Mouse (Mus musculus): ENCODE data around the gene Ocln. TPM values are rescaled to one million over a fixed set of nuclear protein-coding genes. Genes with fewer than 3 reads are reported as not detected.

Gene Ocln
- polyA plus RNA-seq, 1 experiment from 2014 or later = 7.5 TPM

DNA sequence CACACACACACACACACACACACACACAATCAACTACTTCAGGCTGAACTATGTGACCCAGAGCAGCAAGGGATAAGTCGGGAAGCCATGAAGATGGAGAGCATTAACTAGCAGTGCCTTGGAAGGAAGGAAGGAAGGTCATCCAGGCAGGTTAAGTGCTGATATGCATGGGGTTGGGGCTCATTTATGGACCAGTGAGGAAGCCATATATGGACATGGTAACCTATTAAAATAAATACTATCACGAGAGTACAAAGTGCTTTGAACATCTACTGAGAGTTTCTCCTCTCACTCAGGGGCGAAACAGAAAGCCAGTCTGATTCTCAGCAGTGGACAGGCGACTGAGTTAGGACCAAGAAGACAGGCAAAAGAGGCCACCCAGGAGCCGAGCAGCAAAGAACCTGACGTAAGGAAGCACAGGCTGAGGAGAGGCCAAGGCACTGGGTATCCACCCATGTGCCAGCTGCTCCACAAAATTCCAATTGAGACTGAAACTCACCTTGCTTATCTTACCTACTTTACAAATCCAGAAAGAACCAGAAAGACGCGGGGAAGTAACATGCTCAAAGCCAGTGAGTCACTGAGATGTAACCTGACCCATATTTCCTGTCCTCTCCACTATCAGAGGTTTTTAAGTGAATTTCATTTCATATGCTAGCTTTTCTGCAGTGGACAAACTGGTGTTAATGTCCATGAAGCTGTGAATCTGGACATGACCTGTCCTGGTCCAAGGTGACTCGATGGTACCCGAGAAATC is 9.3 kb downstream of the Ocln start:
- no peak overlapping the region for H3K9ac ChIP-seq
- no peaks in the 10 kb centered on the region for H3K9me3 ChIP-seq
- ATAC-seq (ENCODE audit: insufficient number of reproducible peaks, insufficient read depth, low FRiP score, low TSS enrichment) = no peak
- 75% methylated on average over 10 of the region's 10 CpGs for WGBS
- no peak overlapping the region for H3K4me3 ChIP-seq
- H3K27me3 ChIP-seq = no peaks in the 10 kb centered on the region
- no peaks in the 10 kb centered on the region for H3K36me3 ChIP-seq
- no peak overlapping the region for H3K27ac ChIP-seq
- H3K4me2 ChIP-seq (replicated peaks) = no peak overlapping the region
- no peaks in the 10 kb centered on the region for H3K4me1 ChIP-seq

DNA sequence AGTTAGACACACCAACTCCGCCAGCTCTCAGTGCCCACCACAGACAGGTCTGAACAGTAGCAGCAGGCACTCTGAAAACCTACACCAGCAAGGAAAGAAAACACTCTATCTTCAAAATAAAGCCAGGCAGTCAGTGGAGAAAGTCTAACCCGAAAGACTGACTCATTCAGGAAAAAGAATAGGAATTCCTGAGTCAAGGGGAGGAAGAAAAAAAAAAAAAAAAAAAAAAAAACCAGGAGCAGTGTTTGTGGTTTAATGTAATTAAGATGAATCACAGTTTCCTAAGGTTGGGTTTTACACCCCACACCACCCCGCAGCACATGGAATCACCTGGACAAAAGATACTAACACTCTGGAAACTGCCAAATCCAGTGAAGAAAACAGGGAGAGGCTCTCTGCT is 16.4 kb downstream of the Ocln start:
- H3K36me3 ChIP-seq = no peaks in the 10 kb centered on the region
- no peak overlapping the region for H3K4me2 ChIP-seq (replicated peaks)
- no peak for ATAC-seq (ENCODE audit: insufficient number of reproducible peaks, insufficient read depth, low FRiP score, low TSS enrichment)
- no peaks in the 10 kb centered on the region for H3K27me3 ChIP-seq
- H3K9ac ChIP-seq = no peak overlapping the region
- H3K27ac ChIP-seq = no peak overlapping the region
- H3K4me1 ChIP-seq = no peaks in the 10 kb centered on the region
- 75% methylated on average over 3 of the region's 3 CpGs for WGBS
- H3K4me3 ChIP-seq = no peak overlapping the region
- H3K9me3 ChIP-seq = no peaks in the 10 kb centered on the region

GRCm38 (mm10) chr13:100532788-100533365 is 19.6 kb downstream of the Ocln start:
- Histone ChIP-seq H3K9ac (no peak overlapping the region), H3K4me1 (no peaks in the 10 kb centered on the region), H3K27ac (no peak overlapping the region), H3K9me3 (no peaks in the 10 kb centered on the region), H3K27me3 (no peaks in the 10 kb centered on the region), H3K4me2 (replicated peaks) (no peak overlapping the region), H3K4me3 (no peak overlapping the region), H3K36me3 (no peaks in the 10 kb centered on the region)
- 52% methylated on average over 6 of the region's 6 CpGs for WGBS
- ATAC-seq (ENCODE audit: insufficient number of reproducible peaks, insufficient read depth, low FRiP score, low TSS enrichment) = no peak

GRCm38 (mm10) chr13:100526649-100527038 is 25.9 kb downstream of the Ocln start:
- H3K4me3 ChIP-seq = no peak overlapping the region
- H3K4me1 ChIP-seq = no peaks in the 10 kb centered on the region
- H3K27ac ChIP-seq = no peak overlapping the region
- ATAC-seq (ENCODE audit: insufficient number of reproducible peaks, insufficient read depth, low FRiP score, low TSS enrichment) = no peak
- H3K27me3 ChIP-seq = no peaks in the 10 kb centered on the region
- H3K9me3 ChIP-seq = no peaks in the 10 kb centered on the region
- H3K4me2 ChIP-seq (replicated peaks) = no peak overlapping the region
- WGBS = 73% methylated on average over 6 of the region's 6 CpGs
- H3K9ac ChIP-seq = no peak overlapping the region
- H3K36me3 ChIP-seq = no peaks in the 10 kb centered on the region

DNA sequence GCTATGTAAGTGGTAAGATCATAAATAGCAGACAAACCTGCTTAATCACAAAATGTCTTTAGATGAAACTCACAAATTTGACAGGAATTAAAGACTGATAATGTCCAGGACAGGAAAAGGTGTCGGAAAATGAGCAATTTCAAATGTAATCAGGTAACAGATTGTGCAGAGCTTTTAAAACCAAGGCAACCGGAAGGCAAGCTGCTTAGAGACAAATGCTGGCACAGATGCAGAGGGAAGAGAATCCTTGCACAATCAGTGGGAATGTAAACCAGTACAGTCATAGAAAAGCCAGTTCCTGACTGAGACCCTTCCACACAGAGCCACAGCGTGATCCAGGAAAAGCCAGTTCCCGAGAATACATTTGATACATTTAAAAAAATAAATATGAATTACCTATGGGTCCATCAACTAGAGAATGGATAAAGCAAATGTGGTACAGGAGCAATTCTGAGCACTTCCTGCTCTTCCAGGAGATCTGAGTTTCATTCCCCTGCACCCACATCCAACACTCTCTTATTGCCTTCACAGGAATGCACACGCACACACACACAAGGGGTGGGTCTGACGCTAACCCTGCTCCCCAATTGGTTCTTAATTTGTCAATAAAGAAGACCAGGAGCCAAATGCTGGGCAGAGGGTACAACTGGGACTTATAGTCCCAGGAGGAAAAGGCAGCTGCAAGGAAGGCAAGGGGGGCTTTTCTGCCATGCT is 26.4 kb downstream of the Ocln start:
- Histone ChIP-seq H3K9ac (no peak overlapping the region), H3K36me3 (no peaks in the 10 kb centered on the region), H3K9me3 (no peaks in the 10 kb centered on the region), H3K27ac (no peak overlapping the region), H3K4me3 (no peak overlapping the region), H3K4me2 (replicated peaks) (no peak overlapping the region), H3K27me3 (no peaks in the 10 kb centered on the region), H3K4me1 (no peaks in the 10 kb centered on the region)
- no peak for ATAC-seq (ENCODE audit: insufficient number of reproducible peaks, insufficient read depth, low FRiP score, low TSS enrichment)
- 71% methylated on average over 6 of the region's 6 CpGs for WGBS

DNA sequence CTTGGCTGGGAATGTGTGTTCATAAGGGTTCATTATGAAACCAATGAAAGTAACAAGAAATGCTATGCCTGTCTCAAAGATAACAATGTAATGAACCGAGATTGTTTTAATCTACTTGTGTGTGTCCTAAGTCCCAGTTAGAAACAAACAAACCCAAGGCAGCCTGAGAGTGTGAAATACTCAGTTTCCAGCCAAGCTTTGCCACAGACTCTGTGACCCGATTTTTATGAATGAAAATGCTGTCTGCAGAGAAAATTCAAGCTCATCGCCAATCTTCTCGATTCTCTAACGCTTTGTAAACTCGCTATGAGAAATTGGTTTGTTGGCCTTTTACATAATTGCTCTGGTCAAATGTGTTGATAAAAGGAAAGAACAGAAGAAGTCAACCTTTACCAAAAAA is 27.6 kb downstream of the Ocln start:
- Histone ChIP-seq H3K27me3 (no peaks in the 10 kb centered on the region), H3K9me3 (no peaks in the 10 kb centered on the region), H3K27ac (no peak overlapping the region), H3K4me3 (no peak overlapping the region), H3K36me3 (no peaks in the 10 kb centered on the region), H3K4me1 (no peaks in the 10 kb centered on the region), H3K4me2 (replicated peaks) (no peak overlapping the region), H3K9ac (no peak overlapping the region)
- ATAC-seq (ENCODE audit: insufficient number of reproducible peaks, insufficient read depth, low FRiP score, low TSS enrichment) = no peak
- 89% methylated on average over 6 of the region's 6 CpGs for WGBS

DNA sequence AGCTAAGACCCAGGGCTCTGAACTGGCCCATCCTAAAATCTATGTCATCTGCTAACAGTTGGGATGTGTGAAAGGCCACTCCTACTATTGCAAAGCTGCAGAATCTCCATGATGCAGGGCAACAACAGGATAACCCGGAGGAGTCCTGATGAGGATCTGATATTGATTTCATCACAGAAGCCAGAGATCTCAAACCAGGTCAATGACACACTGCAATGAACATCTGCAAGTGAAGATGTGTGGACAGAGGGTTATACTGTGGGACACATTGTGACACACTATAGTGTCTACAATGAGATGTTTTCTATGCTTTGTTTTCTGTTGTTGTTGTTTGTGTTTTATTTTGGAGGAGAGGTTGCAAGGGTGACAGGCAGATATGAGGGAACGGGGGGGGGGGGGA is 28.8 kb downstream of the Ocln start:
- H3K4me1 ChIP-seq = no peaks in the 10 kb centered on the region
- H3K27ac ChIP-seq = no peak overlapping the region
- H3K9ac ChIP-seq = no peak overlapping the region
- no peak for ATAC-seq (ENCODE audit: insufficient number of reproducible peaks, insufficient read depth, low FRiP score, low TSS enrichment)
- no peaks in the 10 kb centered on the region for H3K36me3 ChIP-seq
- H3K27me3 ChIP-seq = no peaks in the 10 kb centered on the region
- no peak overlapping the region for H3K4me3 ChIP-seq
- WGBS = 83% methylated on average over 2 of the region's 2 CpGs
- no peaks in the 10 kb centered on the region for H3K9me3 ChIP-seq
- no peak overlapping the region for H3K4me2 ChIP-seq (replicated peaks)

- H3K9ac ChIP-seq = no peak overlapping the region
- 78% methylated on average over 9 of the region's 9 CpGs for WGBS
- no peaks in the 10 kb centered on the region for H3K9me3 ChIP-seq
- no peak overlapping the region for H3K27ac ChIP-seq
- 0 out of 2 replicates have a peak, but pooled peaks have one; percentile 24 for ATAC-seq (ENCODE audit: insufficient number of reproducible peaks, insufficient read depth, low FRiP score, low TSS enrichment)
- H3K27me3 ChIP-seq = no peaks in the 10 kb centered on the region
- H3K36me3 ChIP-seq = no peaks in the 10 kb centered on the region
- H3K4me2 ChIP-seq (replicated peaks) = no peak overlapping the region
- peaks cover under 1% of the 10 kb centered on the region; the same call in 1 of the 2 replicates for H3K4me1 ChIP-seq
- no peak overlapping the region for H3K4me3 ChIP-seq
Measured at GRCm38 (mm10) chr13:100521724-100522591, 30.6 kb downstream of the Ocln start.

DNA sequence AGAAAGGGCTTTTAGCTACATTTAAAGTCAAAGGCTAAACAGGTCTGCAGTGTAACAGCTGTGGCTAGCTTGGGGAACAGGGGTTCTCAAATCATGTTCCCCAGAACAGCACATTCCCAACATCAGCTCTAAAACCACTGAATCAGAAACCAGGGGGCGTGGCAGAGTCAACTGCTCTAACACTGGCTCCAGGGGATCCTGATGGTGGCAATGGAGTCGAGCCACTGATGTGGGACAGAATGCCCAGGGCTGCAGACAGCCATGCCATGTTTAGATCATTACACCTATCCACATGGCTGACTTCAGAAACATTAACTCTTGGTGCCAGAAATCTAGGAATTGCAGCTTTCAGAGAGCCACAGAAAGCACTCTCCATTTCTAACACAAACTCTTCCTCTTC is 33.4 kb downstream of the Ocln start:
- no peak for ATAC-seq (ENCODE audit: insufficient number of reproducible peaks, insufficient read depth, low FRiP score, low TSS enrichment)
- no peak overlapping the region for H3K4me3 ChIP-seq
- no peaks in the 10 kb centered on the region for H3K36me3 ChIP-seq
- peaks cover 10% of the 10 kb centered on the region; the same call in 1 of the 2 replicates for H3K4me1 ChIP-seq
- H3K4me2 ChIP-seq (replicated peaks) = no peak overlapping the region
- H3K9ac ChIP-seq = no peak overlapping the region
- WGBS = 70% methylated on average over 2 of the region's 2 CpGs
- no peaks in the 10 kb centered on the region for H3K9me3 ChIP-seq
- H3K27me3 ChIP-seq = no peaks in the 10 kb centered on the region
- H3K27ac ChIP-seq = no peak overlapping the region

- 80% methylated on average over 6 of the region's 6 CpGs for WGBS
Measured at GRCm38 (mm10) chr13:100518191-100518590, 34.3 kb downstream of the Ocln start.

DNA sequence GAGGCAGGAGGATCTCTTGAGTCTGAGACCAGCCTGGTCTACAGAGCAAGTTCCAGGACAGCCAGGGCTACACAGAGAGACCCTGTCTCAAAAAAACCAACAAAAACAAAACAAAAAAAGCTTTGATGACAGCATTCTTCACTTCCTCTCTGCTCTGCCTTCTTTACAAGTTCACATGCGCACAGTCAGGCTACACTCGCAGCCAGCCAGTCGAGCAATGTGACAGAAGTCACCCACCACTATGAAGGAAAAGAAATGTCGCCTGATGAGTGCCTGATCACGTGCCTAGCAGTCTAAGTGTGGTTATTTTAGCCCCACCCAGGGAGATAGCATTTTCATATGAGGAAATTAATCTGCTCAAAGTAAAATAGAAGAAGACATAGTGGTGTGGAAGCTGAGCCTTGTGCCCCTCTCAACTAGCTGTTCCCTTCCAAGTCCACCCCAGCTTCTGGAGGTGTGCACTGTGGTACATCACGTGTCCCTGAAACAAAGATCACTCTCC is 34.8 kb downstream of the Ocln start:
- 78% methylated on average over 6 of the region's 6 CpGs for WGBS
- no peak for ATAC-seq (ENCODE audit: insufficient number of reproducible peaks, insufficient read depth, low FRiP score, low TSS enrichment)
- Histone ChIP-seq H3K27ac (0 out of 2 replicates have a peak overlapping the region, but pooled peaks have one; percentile 6), H3K4me3 (no peak overlapping the region), H3K9me3 (no peaks in the 10 kb centered on the region), H3K9ac (no peak overlapping the region), H3K4me1 (peaks cover 10% of the 10 kb centered on the region; the same call in 1 of the 2 replicates), H3K27me3 (no peaks in the 10 kb centered on the region), H3K36me3 (no peaks in the 10 kb centered on the region), H3K4me2 (replicated peaks) (no peak overlapping the region)

More at GRCm38 (mm10) chr13:100518191-100518590, 34.3 kb downstream of the Ocln start:
- H3K27me3 ChIP-seq = no peaks in the 10 kb centered on the region
- no peak overlapping the region for H3K4me2 ChIP-seq (replicated peaks)
- no peaks in the 10 kb centered on the region for H3K36me3 ChIP-seq
- no peak overlapping the region for H3K9ac ChIP-seq
- peaks cover 10% of the 10 kb centered on the region; the same call in 1 of the 2 replicates for H3K4me1 ChIP-seq
- H3K27ac ChIP-seq = 0 out of 2 replicates have a peak overlapping the region, but pooled peaks have one; percentile 6
- no peaks in the 10 kb centered on the region for H3K9me3 ChIP-seq
- H3K4me3 ChIP-seq = no peak overlapping the region
- ATAC-seq (ENCODE audit: insufficient number of reproducible peaks, insufficient read depth, low FRiP score, low TSS enrichment) = no peak
